Mouse (Mus musculus) regulatory T cell (primary cell): ENCODE measurements at regions not wholly inside any gene's neighbourhood (a gene's known extent, or its start where the extent isn't known, plus 50 kb on each side); places are given as distances from the start of the nearest gene placed in this dataset.

Source experiments
- in situ Hi-C: fragments of 300-600 bp; cut with MboI, MseI; formaldehyde crosslinking; loops from one replicate; pipeline ENCODE4 v1.15.1; 2025; ENCODE audit warnings: high pct_unique_total_duplicates

GRCm38 (mm10) chr14:110416422-110417136, 338.4 kb downstream of the Slitrk6 start:
- in situ Hi-C loops: no loop called here

- in situ Hi-C loops: no loop called here
These were observed 339.5 kb downstream of the Slitrk6 start for GRCm38 (mm10) chr14:110415447-110415846.

GRCm38 (mm10) chr14:110394346-110394745, 360.6 kb downstream of the Slitrk6 start:
- in situ Hi-C loops: loop anchor here (25.0 kb wide), 1 partner anchor 1807 kb away; no protein-coding TSS in a partner anchor

- in situ Hi-C loops: loop anchor here (25.0 kb wide), 1 partner anchor 1791 kb away; no protein-coding TSS in a partner anchor
These were observed 376.5 kb downstream of the Slitrk6 start for GRCm38 (mm10) chr14:110378421-110378820.
